19 mouse cellular contexts compared by ENCODE assay signal in the genomic region with DNA sequence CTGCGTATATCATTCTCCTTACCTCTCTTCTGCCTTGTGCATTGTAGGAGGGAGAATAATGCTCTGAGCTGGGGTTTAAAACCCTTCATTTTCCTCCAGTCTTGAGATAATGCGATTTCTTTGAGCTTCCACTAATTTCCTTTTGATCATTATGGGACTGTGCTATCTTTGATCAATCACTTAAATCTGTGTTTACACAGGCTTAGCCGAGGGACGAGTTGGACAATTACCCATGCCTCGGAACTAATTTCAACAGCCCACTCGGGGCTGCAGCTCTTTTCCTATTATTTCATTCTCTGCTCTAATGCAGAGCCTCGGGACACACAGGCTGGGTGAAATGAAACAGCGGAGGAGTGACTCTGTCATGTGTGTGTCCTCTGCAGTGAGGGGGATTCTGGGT.
A peak's percentile ranks its signal among the peaks of the same experiment; 100 is the strongest.
DNase-seq lines count a peak whose midpoint lies in the region; ATAC-seq and TF ChIP-seq lines count a peak whose summit lies in the region.
"Had no signal": no experiment of that assay in that cellular context is flagged by ENCODE, and none has a peak within 500 bp of the region (broad histone marks: within the 10 kb centered on the region; RNA-seq: fewer than 3 reads in every experiment).

No protein-coding gene starts in this region.

- H3K4me2 ChIP-seq in hindbrain, embryonic 12.5 days (replicated peaks) = no peak overlapping the region
- no peak overlapping the region for H3K4me2 ChIP-seq in hindbrain, postnatal 0 days (ENCODE audit: low read depth, low read length)
- no peak overlapping the region for H3K4me2 ChIP-seq in midbrain, embryonic 13.5 days (replicated peaks)
- H3K4me2 ChIP-seq in midbrain, postnatal 0 days (ENCODE audit: low read depth, low read length, poor library complexity, severe bottlenecking) = no peak overlapping the region
- H3K4me2 ChIP-seq in forebrain, embryonic 12.5 days = no peak overlapping the region
- H3K4me2 ChIP-seq: embryonic facial prominence, embryonic 12.5 days had no signal

- H3K4me3 ChIP-seq in hindbrain, embryonic 12.5 days = no peak overlapping the region
- H3K4me3 ChIP-seq in hindbrain, postnatal 0 days (ENCODE audit: low read length) = no peak overlapping the region
- no peak overlapping the region for H3K4me3 ChIP-seq in midbrain, embryonic 13.5 days (replicated peaks)
- no peak overlapping the region for H3K4me3 ChIP-seq in midbrain, postnatal 0 days (ENCODE audit: low read depth, low read length)
- no peak overlapping the region for H3K4me3 ChIP-seq in forebrain, embryonic 12.5 days (replicated peaks)
- H3K4me3 ChIP-seq: embryonic facial prominence, embryonic 10.5 days; embryonic facial prominence, embryonic 12.5 days had no signal

- no peak overlapping the region for H3K27ac ChIP-seq in hindbrain, embryonic 12.5 days
- no peak overlapping the region for H3K27ac ChIP-seq in hindbrain, postnatal 0 days
- H3K27ac ChIP-seq in midbrain, embryonic 13.5 days = peak overlapping the region; percentile 14; the same call in 1 of the 2 replicates
- no peak overlapping the region for H3K27ac ChIP-seq in midbrain, postnatal 0 days (ENCODE audit: low read depth, low read length)
- H3K27ac ChIP-seq in forebrain, embryonic 12.5 days = no peak overlapping the region
- H3K27ac ChIP-seq: embryonic facial prominence, embryonic 10.5 days; embryonic facial prominence, embryonic 12.5 days had no signal

- ATAC-seq in hindbrain, embryonic 12.5 days (ENCODE audit: low FRiP score) = peak; percentile 43; the same call in 1 of the 2 replicates
- ATAC-seq in hindbrain, postnatal 0 days = no peak
- peak; percentile 65; the same call in 1 of the 2 replicates for ATAC-seq in midbrain, embryonic 13.5 days
- no peak for ATAC-seq in midbrain, postnatal 0 days (ENCODE audit: low FRiP score)
- no peak for ATAC-seq in forebrain, embryonic 12.5 days (ENCODE audit: low FRiP score)
- ATAC-seq: forebrain, embryonic 14.5 days; forebrain, embryonic 16.5 days had no signal

- no peak for DNase-seq in hindbrain, postnatal 0 days (ENCODE audit: low spot score)
- DNase-seq in midbrain, postnatal 0 days (ENCODE audit: low spot score) = no peak
- DNase-seq in retina, postnatal 1 day = peak; percentile 23
- no peak for DNase-seq in retina, embryonic 14.5 days (ENCODE audit: low spot score)
- DNase-seq: adrenal gland, adult 2 months; adrenal gland, postnatal 10 days; adrenal gland, postnatal 25 days; cerebellum, adult 11-12 months; cerebellum, adult 2 months; cerebellum, adult 9-10 months; cerebellum, postnatal 10 days; cerebellum, postnatal 25 days had no signal

- 45% methylated on average over 8 of the region's 8 CpGs for WGBS in hindbrain, embryonic 12.5 days
- WGBS in hindbrain, postnatal 0 days = 45% methylated on average over 8 of the region's 8 CpGs
- 22% methylated on average over 8 of the region's 8 CpGs for WGBS in midbrain, embryonic 13.5 days
- WGBS in midbrain, postnatal 0 days = 24% methylated on average over 8 of the region's 8 CpGs
- WGBS in forebrain, embryonic 12.5 days = 39% methylated on average over 8 of the region's 8 CpGs

- no peaks in the 10 kb centered on the region for H3K4me1 ChIP-seq in hindbrain, embryonic 12.5 days
- no peaks in the 10 kb centered on the region for H3K4me1 ChIP-seq in hindbrain, postnatal 0 days (ENCODE audit: insufficient read depth, low read length)
- peaks cover 12% of the 10 kb centered on the region for H3K4me1 ChIP-seq in midbrain, embryonic 13.5 days (replicated peaks)
- H3K4me1 ChIP-seq in midbrain, postnatal 0 days (ENCODE audit: insufficient read depth, low read length) = no peaks in the 10 kb centered on the region
- no peaks in the 10 kb centered on the region for H3K4me1 ChIP-seq in forebrain, embryonic 12.5 days
- H3K4me1 ChIP-seq: embryonic facial prominence, embryonic 10.5 days; embryonic facial prominence, embryonic 12.5 days had no signal

- H3K36me3 ChIP-seq in hindbrain, embryonic 12.5 days = no peaks in the 10 kb centered on the region
- no peaks in the 10 kb centered on the region for H3K36me3 ChIP-seq in hindbrain, postnatal 0 days (ENCODE audit: insufficient read depth, low read length)
- no peaks in the 10 kb centered on the region for H3K36me3 ChIP-seq in midbrain, embryonic 13.5 days
- no peaks in the 10 kb centered on the region for H3K36me3 ChIP-seq in midbrain, postnatal 0 days (ENCODE audit: insufficient read depth, low read length)
- H3K36me3 ChIP-seq in forebrain, embryonic 12.5 days (replicated peaks) = no peaks in the 10 kb centered on the region
- H3K36me3 ChIP-seq: embryonic facial prominence, embryonic 10.5 days; embryonic facial prominence, embryonic 12.5 days had no signal

- no peaks in the 10 kb centered on the region for H3K9me3 ChIP-seq in hindbrain, embryonic 12.5 days (replicated peaks)
- no peaks in the 10 kb centered on the region for H3K9me3 ChIP-seq in hindbrain, postnatal 0 days (ENCODE audit: low read length)
- peaks cover 2% of the 10 kb centered on the region; the same call in 1 of the 2 replicates for H3K9me3 ChIP-seq in midbrain, embryonic 13.5 days
- no peaks in the 10 kb centered on the region for H3K9me3 ChIP-seq in midbrain, postnatal 0 days (ENCODE audit: low read length)
- H3K9me3 ChIP-seq in forebrain, embryonic 12.5 days = no peaks in the 10 kb centered on the region
- H3K9me3 ChIP-seq: embryonic facial prominence, embryonic 12.5 days had no signal

- no peak overlapping the region for H3K9ac ChIP-seq in hindbrain, embryonic 12.5 days
- no peak overlapping the region for H3K9ac ChIP-seq in hindbrain, postnatal 0 days (replicated peaks; ENCODE audit: low read length)
- H3K9ac ChIP-seq in midbrain, embryonic 13.5 days (replicated peaks) = no peak overlapping the region
- no peak overlapping the region for H3K9ac ChIP-seq in midbrain, postnatal 0 days (replicated peaks; ENCODE audit: low read length, poor library complexity, severe bottlenecking)
- no peak overlapping the region for H3K9ac ChIP-seq in forebrain, embryonic 12.5 days
- H3K9ac ChIP-seq: embryonic facial prominence, embryonic 12.5 days had no signal

- no peaks in the 10 kb centered on the region for H3K27me3 ChIP-seq in hindbrain, embryonic 12.5 days
- no peaks in the 10 kb centered on the region for H3K27me3 ChIP-seq in hindbrain, postnatal 0 days (ENCODE audit: insufficient read depth, low read length)
- no peaks in the 10 kb centered on the region for H3K27me3 ChIP-seq in midbrain, embryonic 13.5 days
- no peaks in the 10 kb centered on the region for H3K27me3 ChIP-seq in midbrain, postnatal 0 days (ENCODE audit: insufficient read depth, low read length)
- no peaks in the 10 kb centered on the region for H3K27me3 ChIP-seq in forebrain, embryonic 12.5 days
- H3K27me3 ChIP-seq: embryonic facial prominence, embryonic 12.5 days had no signal

- no peak for TF ChIP-seq CTCF in hindbrain, postnatal 0 days (IDR thresholded peaks at IDR 0.05; ENCODE audit: low read depth)
- no peak for TF ChIP-seq CTCF in midbrain, postnatal 0 days (IDR thresholded peaks at IDR 0.05)

Comparison
In these comparisons a context has a peak if more than half of its experiments do, and no peak if none do; other contexts are left out.
1. ATAC-seq: peak in hindbrain, embryonic 12.5 days (single experiment) and midbrain, embryonic 13.5 days (single experiment); none in hindbrain, postnatal 0 days (single experiment), midbrain, postnatal 0 days (single experiment) and forebrain, embryonic 12.5 days (single experiment).